Mouse (Mus musculus): ENCODE results near the gene Spry2.

Gene Spry2

GRCm38 (mm10) chr14:105892941-105893622 is 3.5 kb downstream of the Spry2 start:
- no peak for DNase-seq (ENCODE audit: low read depth, low spot score)

GRCm38 (mm10) chr14:105890516-105891231 is 5.9 kb downstream of the Spry2 start:
- no peak for DNase-seq (ENCODE audit: low read depth, low spot score)

GRCm38 (mm10) chr14:105886643-105887374 is 9.8 kb downstream of the Spry2 start:
- no peak for DNase-seq (ENCODE audit: low read depth, low spot score)

- DNase-seq (ENCODE audit: low read depth, low spot score) = no peak
Measured at GRCm38 (mm10) chr14:105885249-105885648, 11.4 kb downstream of the Spry2 start.

- no peak for DNase-seq (ENCODE audit: low read depth, low spot score)
Measured at GRCm38 (mm10) chr14:105883215-105883614, 13.4 kb downstream of the Spry2 start.

GRCm38 (mm10) chr14:105878359-105878758 is 18.3 kb downstream of the Spry2 start:
- DNase-seq (ENCODE audit: low read depth, low spot score) = no peak

- no peak for DNase-seq (ENCODE audit: low read depth, low spot score)
Measured at GRCm38 (mm10) chr14:105876375-105876774, 20.2 kb downstream of the Spry2 start.

GRCm38 (mm10) chr14:105870370-105870936 is 26.2 kb downstream of the Spry2 start:
- no peak for DNase-seq (ENCODE audit: low read depth, low spot score)

- no peak for DNase-seq (ENCODE audit: low read depth, low spot score)
Measured at GRCm38 (mm10) chr14:105865381-105865938, 31.2 kb downstream of the Spry2 start.

GRCm38 (mm10) chr14:105862199-105862598 is 34.4 kb downstream of the Spry2 start:
- no peak for DNase-seq (ENCODE audit: low read depth, low spot score)

- DNase-seq (ENCODE audit: low read depth, low spot score) = no peak
Measured at GRCm38 (mm10) chr14:105860920-105861319, 35.7 kb downstream of the Spry2 start.

- no peak for DNase-seq (ENCODE audit: low read depth, low spot score)
Measured at GRCm38 (mm10) chr14:105860276-105860675, 36.3 kb downstream of the Spry2 start.

GRCm38 (mm10) chr14:105859876-105860275 is 36.7 kb downstream of the Spry2 start:
- no peak for DNase-seq (ENCODE audit: low read depth, low spot score)

GRCm38 (mm10) chr14:105859368-105859767 is 37.3 kb downstream of the Spry2 start:
- no peak for DNase-seq (ENCODE audit: low read depth, low spot score)

- DNase-seq (ENCODE audit: low read depth, low spot score) = no peak
Measured at GRCm38 (mm10) chr14:105858935-105859334, 37.7 kb downstream of the Spry2 start.

- no peak for DNase-seq (ENCODE audit: low read depth, low spot score)
Measured at GRCm38 (mm10) chr14:105851359-105852067, 45.1 kb downstream of the Spry2 start.
